Mouse (Mus musculus) spleen, adult 2 months (tissue): ENCODE data around the gene Zfp281. TPM values are rescaled to one million over a fixed set of nuclear protein-coding genes. Genes with fewer than 3 reads are reported as not detected.

Experiments
- DNase-seq, 2 experiments: peaks; one replicate each; pipeline versions ENCODE4 v3.0.0 to v3.0.0-alpha.2; 2012 to 2021; ENCODE audit warnings: low spot score in 2 of 2, low read depth in 1 of 2
- H3K27ac ChIP-seq: fragments of 200-500 bp; 2 replicates; pipeline ENCODE4 v1.5.1; 2012; ENCODE audit warnings: low read length, inconsistent platforms; ENCODE audit not compliant: insufficient read depth
- H3K27me3 ChIP-seq: fragments of 200-500 bp; 2 replicates; pipeline ENCODE4 v1.6.1; 2012; ENCODE audit warnings: mild to moderate bottlenecking, moderate library complexity, low read length, inconsistent platforms; ENCODE audit not compliant: control insufficient read depth, insufficient read depth
- H3K36me3 ChIP-seq: fragments of 200-500 bp; 2 replicates; pipeline ENCODE4 v1.6.1; 2012; ENCODE audit warnings: mild to moderate bottlenecking, low read length, inconsistent platforms; ENCODE audit not compliant: control insufficient read depth, insufficient read depth
- H3K4me1 ChIP-seq: fragments of 200-500 bp; 2 replicates; pipeline ENCODE4 v1.6.1; 2011; ENCODE audit warnings: inconsistent platforms; ENCODE audit not compliant: control insufficient read depth, insufficient read depth, insufficient read length
- H3K4me3 ChIP-seq: fragments of 200-500 bp; 2 replicates; pipeline ENCODE4 v1.5.1; 2011; ENCODE audit warnings: mild to moderate bottlenecking, inconsistent platforms; ENCODE audit not compliant: insufficient read depth, insufficient read length; ENCODE audit errors: extremely low read depth
- CTCF ChIP-seq: fragments of 200-500 bp; IDR thresholded peaks from 2 replicates; pipeline ENCODE4 v1.5.1; 2011; ENCODE audit warnings: mild to moderate bottlenecking, inconsistent platforms; ENCODE audit not compliant: insufficient read depth, insufficient read length, insufficient replicate concordance; ENCODE audit errors: extremely low read depth
- POLR2A ChIP-seq: fragments of 200-500 bp; IDR thresholded peaks from 2 replicates; pipeline ENCODE4 v1.6.1; 2011; ENCODE audit warnings: low read depth, low read length, inconsistent platforms
- WGBS: fragments of 180-500 bp; shearing (Covaris S2); methylation state at CpG from one replicate; pipeline ENCODE4 v1.1.7; 2018; 5-methylcytosine and 5-hydroxymethylcytosine counted together
- polyA plus RNA-seq: library from polyadenylated mRNA; depleted of rRNA; stranded (reverse); fragments of >200 nt; gene quantifications from 2 replicates; pipeline ENCODE4 v1.2.3, GENCODE M21; 2012

Zfp281 gene
- polyA plus RNA-seq, 1 experiment, result 1.9 TPM

- WGBS, result 90% methylated on average over 6 of the region's 6 CpGs
Observed at GRCm38 (mm10) chr1:136613300-136613751, 11.4 kb upstream of the Zfp281 start.

GRCm38 (mm10) chr1:136614748-136615440 is 9.8 kb upstream of the Zfp281 start:
- DNase-seq, result no peak

More at GRCm38 (mm10) chr1:136613300-136613751, 11.4 kb upstream of the Zfp281 start:
- DNase-seq, result no peak
- no peaks in the 10 kb centered on the region; the same call in 1 of the 2 replicates for H3K4me1 ChIP-seq
- H3K27me3 ChIP-seq, result no peaks in the 10 kb centered on the region
- no peak for TF ChIP-seq CTCF
- TF ChIP-seq POLR2A, result no peak
- H3K36me3 ChIP-seq, result no peaks in the 10 kb centered on the region
- H3K27ac ChIP-seq, result no peak overlapping the region
- no peak overlapping the region for H3K4me3 ChIP-seq

GRCm38 (mm10) chr1:136617163-136617788 is 7.4 kb upstream of the Zfp281 start:
- TF ChIP-seq POLR2A, result no peak
- no peak for TF ChIP-seq CTCF
- no peaks in the 10 kb centered on the region for H3K36me3 ChIP-seq
- H3K27ac ChIP-seq, result peak overlapping the region; percentile 56
- WGBS, result 36% methylated on average over 7 of the region's 7 CpGs
- DNase-seq, result no peak
- no peaks in the 10 kb centered on the region; the same call in 1 of the 2 replicates for H3K4me1 ChIP-seq
- H3K4me3 ChIP-seq, result no peak overlapping the region
- H3K27me3 ChIP-seq, result no peaks in the 10 kb centered on the region

More at GRCm38 (mm10) chr1:136614748-136615440, 9.8 kb upstream of the Zfp281 start:
- Histone ChIP-seq H3K4me1 (no peaks in the 10 kb centered on the region; the same call in 1 of the 2 replicates), H3K4me3 (no peak overlapping the region), H3K27me3 (no peaks in the 10 kb centered on the region), H3K36me3 (no peaks in the 10 kb centered on the region), H3K27ac (no peak overlapping the region)
- 90% methylated on average over 11 of the region's 11 CpGs for WGBS
- TF ChIP-seq POLR2A, result no peak
- no peak for TF ChIP-seq CTCF

GRCm38 (mm10) chr1:136618570-136618969 is 6.1 kb upstream of the Zfp281 start:
- Histone ChIP-seq H3K27ac (no peak overlapping the region), H3K4me1 (no peaks in the 10 kb centered on the region; the same call in 1 of the 2 replicates), H3K36me3 (no peaks in the 10 kb centered on the region), H3K4me3 (no peak overlapping the region), H3K27me3 (no peaks in the 10 kb centered on the region)
- WGBS, result 54% methylated on average over 1 of the region's 1 CpGs
- no peak for DNase-seq
- TF ChIP-seq CTCF (no peak), POLR2A (no peak)

- Histone ChIP-seq H3K36me3 (peaks cover 3% of the 10 kb centered on the region; the same call in 1 of the 2 replicates), H3K27ac (peak overlapping the region; percentile 87), H3K27me3 (no peaks in the 10 kb centered on the region), H3K4me1 (peaks cover 7% of the 10 kb centered on the region; the same call in 1 of the 2 replicates), H3K4me3 (peak overlapping the region; percentile 94)
- peak in 1 of 2 experiments; percentile 42 for DNase-seq
- TF ChIP-seq POLR2A (no peak; the same call in 1 of the 2 replicates), CTCF (no peak)
- WGBS, result 3% methylated on average over 65 of the region's 92 CpGs
Observed at GRCm38 (mm10) chr1:136625019-136625895, 556 bp downstream of the Zfp281 start.

- Histone ChIP-seq H3K27ac (no peak overlapping the region), H3K4me3 (peak overlapping the region; percentile 94; the same call in 1 of the 2 replicates)
Observed at GRCm38 (mm10) chr1:136626141-136626540, 1.4 kb downstream of the Zfp281 start.

More at GRCm38 (mm10) chr1:136626141-136626540, 1.4 kb downstream of the Zfp281 start:
- 74% methylated on average over 7 of the region's 7 CpGs for WGBS
- Histone ChIP-seq H3K36me3 (peaks cover 3% of the 10 kb centered on the region; the same call in 1 of the 2 replicates), H3K4me1 (peaks cover 7% of the 10 kb centered on the region; the same call in 1 of the 2 replicates), H3K27me3 (no peaks in the 10 kb centered on the region)
- no peak for DNase-seq
- no peak for TF ChIP-seq CTCF
- TF ChIP-seq POLR2A, result no peak
